Mouse (Mus musculus): Measurements from ENCODE around the gene Rad17.

DNA sequence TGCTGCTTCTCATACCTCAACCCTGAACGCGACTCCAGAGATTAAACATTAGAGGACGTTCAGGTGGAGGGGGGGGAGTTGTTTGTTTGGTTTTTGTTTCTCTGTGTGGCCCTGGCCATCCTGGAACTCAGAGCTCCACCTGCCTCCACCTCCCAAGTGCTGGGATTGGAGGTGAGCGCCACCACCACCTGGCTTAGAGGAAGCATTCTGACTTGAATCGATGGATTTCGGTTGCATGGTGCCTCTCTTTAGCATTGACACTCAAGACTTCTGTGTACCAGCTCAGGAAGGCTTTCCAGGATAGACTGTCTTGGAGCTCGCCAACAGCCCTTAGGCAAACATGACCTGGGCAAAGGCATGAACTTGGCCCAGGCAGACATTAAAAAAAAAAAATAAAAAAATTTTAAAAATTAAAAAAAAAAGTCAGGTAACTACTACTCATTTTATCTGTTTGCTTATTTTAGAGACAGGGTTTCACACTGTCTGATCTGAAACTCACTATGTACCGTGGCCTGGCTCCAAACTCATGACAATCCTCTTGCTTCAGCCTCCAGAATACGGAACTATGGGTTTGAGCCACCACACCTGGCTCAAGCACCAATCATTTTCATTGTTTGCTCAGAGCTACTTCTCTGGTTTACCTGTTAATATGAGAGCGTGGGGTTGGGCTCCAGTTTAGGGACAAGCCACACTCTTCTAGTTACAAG is 47.7 kb downstream of the Rad17 start:
- TF ChIP-seq CTCF (IDR thresholded peaks at IDR 0.05; ENCODE audit: low read depth), result no peak
- TF ChIP-seq EP300 (IDR thresholded peaks at IDR 0.05; ENCODE audit: low read depth), result no peak
